8 mouse cellular contexts compared by ENCODE assay signal in genomic region chr2:11333301-11334017, GRCm38 (mm10).
DNase-seq lines count a peak whose midpoint lies in the region; ATAC-seq and TF ChIP-seq lines count a peak whose summit lies in the region.

No protein-coding gene starts in this region.

- no peak overlapping the region for H3K4me2 ChIP-seq in hindbrain, embryonic 15.5 days
- no peak overlapping the region for H3K4me2 ChIP-seq in hindbrain, embryonic 11.5 days (replicated peaks; ENCODE audit: low read depth, low read length)

- intact Hi-C loops in gastrocnemius, adult 2 months (cut with DNase I): loop anchor here (10.0 kb wide), 1 partner anchor 351 kb away; no protein-coding TSS in a partner anchor

- TF ChIP-seq CTCF in gastrocnemius, adult 2 months (IDR thresholded peaks at IDR 0.05): no peak

- no peaks in the 10 kb centered on the region for H3K36me3 ChIP-seq in hindbrain, embryonic 15.5 days
- H3K36me3 ChIP-seq in hindbrain, embryonic 11.5 days (ENCODE audit: control insufficient read depth, insufficient read depth, low read length): no peaks in the 10 kb centered on the region
- no peaks in the 10 kb centered on the region for H3K36me3 ChIP-seq in macrophage (ENCODE audit: inconsistent target)

- H3K4me1 ChIP-seq in hindbrain, embryonic 15.5 days (replicated peaks): no peaks in the 10 kb centered on the region
- no peaks in the 10 kb centered on the region for H3K4me1 ChIP-seq in hindbrain, embryonic 11.5 days (replicated peaks; ENCODE audit: control insufficient read depth, insufficient read depth, low read length)

- peak; percentile 54 for ATAC-seq in hindbrain, embryonic 15.5 days (ENCODE audit: low FRiP score, low read depth)
- no peak for ATAC-seq in hindbrain, embryonic 11.5 days (ENCODE audit: low FRiP score)

- H3K27ac ChIP-seq in hindbrain, embryonic 15.5 days (replicated peaks): no peak overlapping the region
- H3K27ac ChIP-seq in hindbrain, embryonic 11.5 days (ENCODE audit: low read depth, low read length): no peak overlapping the region
- H3K27ac ChIP-seq in macrophage: peak overlapping the region; percentile 85
- H3K27ac ChIP-seq in gastrocnemius, adult 2 months: no peak overlapping the region

- no peak overlapping the region for H3K9ac ChIP-seq in hindbrain, embryonic 15.5 days
- H3K9ac ChIP-seq in hindbrain, embryonic 11.5 days (ENCODE audit: low read depth, low read length): no peak overlapping the region

- H3K79me2 ChIP-seq in macrophage (ENCODE audit: inconsistent target): no peaks in the 10 kb centered on the region

- no peak overlapping the region for H3K4me3 ChIP-seq in hindbrain, embryonic 15.5 days
- no peak overlapping the region for H3K4me3 ChIP-seq in hindbrain, embryonic 11.5 days (ENCODE audit: low read depth, low read length)
- no peak overlapping the region for H3K4me3 ChIP-seq in macrophage (ENCODE audit: inconsistent target)
- no peak overlapping the region for H3K4me3 ChIP-seq in gastrocnemius, adult 2 months

- H3K9me3 ChIP-seq in hindbrain, embryonic 15.5 days: no peaks in the 10 kb centered on the region
- H3K9me3 ChIP-seq in hindbrain, embryonic 11.5 days (ENCODE audit: control insufficient read depth, low read length): no peaks in the 10 kb centered on the region

- WGBS in hindbrain, embryonic 15.5 days: 58% methylated on average over 14 of the region's 14 CpGs
- WGBS in hindbrain, embryonic 11.5 days: 71% methylated on average over 14 of the region's 14 CpGs
- 20% methylated on average over 14 of the region's 14 CpGs for WGBS in macrophage (ENCODE audit: missing documents)

- DNase-seq in hindbrain, embryonic 11.5 days (ENCODE audit: low spot score): no peak
- peak; percentile 30 for DNase-seq in CD4-positive helper T cell, adult 2 months (ENCODE audit: low read depth, low spot score)
- peak; percentile 35 for DNase-seq in adipocyte (ENCODE audit: low spot score)
- peak; percentile 35 for DNase-seq in kidney, postnatal 10 days
- DNase-seq in embryo, embryonic 10 days (ENCODE audit: low spot score): no peak
- no peak for DNase-seq in gastrocnemius, adult 2 months

- H3K27me3 ChIP-seq in hindbrain, embryonic 15.5 days: no peaks in the 10 kb centered on the region
- H3K27me3 ChIP-seq in hindbrain, embryonic 11.5 days (ENCODE audit: control insufficient read depth, insufficient read depth, low read length): no peaks in the 10 kb centered on the region

Comparison
In these comparisons a context has a peak if more than half of its experiments do, and no peak if none do; other contexts are left out.
1. DNase-seq: peak in CD4-positive helper T cell, adult 2 months (single experiment), adipocyte (single experiment) and kidney, postnatal 10 days (single experiment); none in hindbrain, embryonic 11.5 days (single experiment), embryo, embryonic 10 days (single experiment) and gastrocnemius, adult 2 months (single experiment).